Mouse (Mus musculus) lung, postnatal 0 days (tissue): Measurements from ENCODE around the gene Naip6. TPM values are rescaled to one million over a fixed set of nuclear protein-coding genes. Genes with fewer than 3 reads are reported as not detected.
A peak's percentile ranks its signal among the peaks of the same experiment; 100 is the strongest.
"Not testable (repeated sequence)": the region's sequence is repeated elsewhere in the genome, so short reads cannot be mapped to it uniquely, and the experiment has no call there.

Source experiments
- ATAC-seq: fragments of 200-750 bp; cut with Nextera tagmentation; 2 replicates; pipeline ENCODE4 v1.8.0; 2017; ENCODE audit warnings: moderate library complexity
- DNase-seq: peaks from one replicate; pipeline ENCODE4 v3.0.0-alpha.2; 2016; ENCODE audit warnings: low spot score
- H3K27ac ChIP-seq: fragments of 300-500 bp; sonication (generic); 2 replicates; pipeline ENCODE4 v1.5.1; 2014; ENCODE audit warnings: antibody characterized with exemption, mild to moderate bottlenecking, low read length, mixed read lengths
- H3K27me3 ChIP-seq: fragments of 300-500 bp; sonication (generic); replicated peaks from 2 replicates; pipeline ENCODE4 v1.6.1; 2014; ENCODE audit warnings: low read length, mixed read lengths; ENCODE audit not compliant: insufficient read depth
- H3K36me3 ChIP-seq: fragments of 300-500 bp; sonication (generic); 2 replicates; pipeline ENCODE4 v1.6.1; 2014; ENCODE audit warnings: low read length, mixed read lengths; ENCODE audit not compliant: insufficient read depth
- H3K4me1 ChIP-seq: fragments of 300-500 bp; sonication (generic); 2 replicates; pipeline ENCODE4 v1.6.1; 2014; ENCODE audit warnings: antibody characterized with exemption, low read depth, low read length, mixed read lengths; ENCODE audit not compliant: insufficient read depth
- H3K4me2 ChIP-seq: fragments of 300-500 bp; sonication (generic); replicated peaks from 2 replicates; pipeline ENCODE4 v1.6.1; 2014; ENCODE audit warnings: low read depth, mild to moderate bottlenecking, low read length, moderate library complexity, mixed read lengths
- H3K4me3 ChIP-seq: fragments of 300-500 bp; sonication (generic); 2 replicates; pipeline ENCODE4 v1.5.1; 2014; ENCODE audit warnings: low read depth, low read length
- H3K9ac ChIP-seq: fragments of 300-500 bp; sonication (generic); replicated peaks from 2 replicates; pipeline ENCODE4 v1.6.1; 2014; ENCODE audit warnings: low read depth, mild to moderate bottlenecking
- H3K9me3 ChIP-seq: fragments of 300-500 bp; sonication (generic); 2 replicates; pipeline ENCODE4 v1.6.1; 2016; ENCODE audit warnings: low read length, mixed read lengths
- CTCF ChIP-seq: IDR thresholded peaks from 2 replicates; pipeline ENCODE4 v1.5.1; 2016; ENCODE audit warnings: antibody characterized with exemption, mild to moderate bottlenecking
- EP300 ChIP-seq: IDR thresholded peaks from 2 replicates; pipeline ENCODE4 v1.6.1; 2016; ENCODE audit warnings: antibody characterized with exemption, mild to moderate bottlenecking, control low read depth
- WGBS: fragments of 180-500 bp; shearing (Covaris S2); extraction: QIAGEN DNeasy Blood & Tissue Kit; methylation state at CpG from one replicate; pipeline ENCODE4 v1.1.7; 2014; 5-methylcytosine and 5-hydroxymethylcytosine counted together
- polyA plus RNA-seq: library from polyadenylated mRNA; unstranded; fragments of >200 nt; fragmentation: Nextera tagmentation; extraction: Ambion mirVana; gene quantifications from 2 replicates; pipeline ENCODE4 v1.2.1, GENCODE M21; 2015

Naip6 gene
- polyA plus RNA-seq, 1 experiment from 2014 or later, result 0.19 TPM

- TF ChIP-seq EP300, result no peak
- TF ChIP-seq CTCF, result no peak
- WGBS, result 87% methylated on average over 1 of the region's 1 CpGs
- ATAC-seq, result no peak
These were observed 32.9 kb downstream of the Naip6 start for GRCm38 (mm10) chr13:100284611-100285010.

GRCm38 (mm10) chr13:100271474-100272132 lies 45.9 kb downstream of the Naip6 start:
- H3K4me3 ChIP-seq, H3K4me2 ChIP-seq, H3K27ac ChIP-seq, H3K36me3 ChIP-seq, H3K9ac ChIP-seq, H3K4me1 ChIP-seq, H3K9me3 ChIP-seq, ATAC-seq, DNase-seq, H3K27me3 ChIP-seq: not testable (repeated sequence)
- no CpG with 5 or more reads among the region's 1 CpGs for WGBS

More at GRCm38 (mm10) chr13:100284611-100285010, 32.9 kb downstream of the Naip6 start:
- no peaks in the 10 kb centered on the region for H3K4me1 ChIP-seq
- DNase-seq, result no peak
- H3K4me3 ChIP-seq, result no peak overlapping the region
- H3K27ac ChIP-seq, result no peak overlapping the region
- no peaks in the 10 kb centered on the region for H3K27me3 ChIP-seq
- H3K4me2 ChIP-seq, result no peak overlapping the region
- no peak overlapping the region for H3K9ac ChIP-seq
- no peaks in the 10 kb centered on the region for H3K9me3 ChIP-seq
- no peaks in the 10 kb centered on the region for H3K36me3 ChIP-seq

- H3K4me3 ChIP-seq, H3K27ac ChIP-seq, H3K27me3 ChIP-seq, H3K9ac ChIP-seq, H3K36me3 ChIP-seq, H3K9me3 ChIP-seq, H3K4me2 ChIP-seq, DNase-seq, H3K4me1 ChIP-seq, ATAC-seq: not testable (repeated sequence)
- WGBS, result 30% methylated on average over 2 of the region's 2 CpGs
These were observed 60.5 kb downstream of the Naip6 start for GRCm38 (mm10) chr13:100256996-100257395.

- not testable (repeated sequence) for H3K9me3 ChIP-seq, H3K27ac ChIP-seq, H3K36me3 ChIP-seq, DNase-seq, H3K4me1 ChIP-seq, H3K4me2 ChIP-seq, H3K9ac ChIP-seq, H3K4me3 ChIP-seq, H3K27me3 ChIP-seq, ATAC-seq
- WGBS, result 74% methylated on average over 5 of the region's 6 CpGs
These were observed 61.5 kb downstream of the Naip6 start for GRCm38 (mm10) chr13:100255925-100256324.

- H3K9ac ChIP-seq, H3K9me3 ChIP-seq, H3K27me3 ChIP-seq, H3K27ac ChIP-seq, DNase-seq, H3K4me2 ChIP-seq, H3K36me3 ChIP-seq, ATAC-seq, H3K4me1 ChIP-seq, H3K4me3 ChIP-seq: not testable (repeated sequence)
- 80% methylated on average over 2 of the region's 2 CpGs for WGBS
These were observed 65.6 kb downstream of the Naip6 start for GRCm38 (mm10) chr13:100251897-100252296.

- H3K27me3 ChIP-seq, H3K9me3 ChIP-seq, H3K9ac ChIP-seq, H3K4me2 ChIP-seq, H3K27ac ChIP-seq, H3K36me3 ChIP-seq, H3K4me3 ChIP-seq, DNase-seq, H3K4me1 ChIP-seq: not testable (repeated sequence)
- 56% methylated on average over 5 of the region's 5 CpGs for WGBS
- peak; percentile 26; the same call in 1 of the 2 replicates for ATAC-seq
These were observed 70.5 kb downstream of the Naip6 start for GRCm38 (mm10) chr13:100246896-100247519.

- not testable (repeated sequence) for H3K4me2 ChIP-seq, DNase-seq, ATAC-seq, H3K9ac ChIP-seq, H3K27ac ChIP-seq, H3K27me3 ChIP-seq, H3K36me3 ChIP-seq, H3K9me3 ChIP-seq, H3K4me3 ChIP-seq, H3K4me1 ChIP-seq
- WGBS, result 74% methylated on average over 4 of the region's 4 CpGs
These were observed 71.3 kb downstream of the Naip6 start, which contains the start of gene Naip5 for GRCm38 (mm10) chr13:100246223-100246622. Gene Naip5 (minus strand): TSS chr13:100246323.
